22 mouse cellular contexts compared by ENCODE assay signal in the genomic region with DNA sequence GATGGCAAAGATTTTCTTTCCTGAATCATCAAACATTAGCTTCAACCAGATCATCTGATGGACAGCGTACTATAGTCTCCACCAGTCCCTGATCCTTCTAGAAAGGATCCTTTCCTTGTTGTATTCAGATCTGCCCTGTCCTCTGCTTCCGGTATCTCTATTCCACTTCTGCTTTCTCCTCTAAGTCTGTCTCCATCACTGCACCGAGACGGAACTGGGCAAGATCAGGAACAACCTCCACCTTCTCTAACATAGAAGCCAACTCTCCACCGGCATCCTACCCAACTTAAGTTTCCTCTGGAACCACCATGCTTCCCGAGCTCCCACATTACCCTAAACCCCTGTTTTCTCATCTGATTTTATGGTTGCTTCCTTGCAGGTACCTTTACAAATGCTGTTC. TPM values are rescaled to one million over a fixed set of nuclear protein-coding genes. Genes with fewer than 3 reads are reported as not detected.
DNase-seq lines count a peak whose midpoint lies in the region; ATAC-seq and TF ChIP-seq lines count a peak whose summit lies in the region.
"Had no signal": no experiment of that assay in that cellular context is flagged by ENCODE, and none has a peak within 500 bp of the region (broad histone marks: within the 10 kb centered on the region; RNA-seq: fewer than 3 reads in every experiment).

No protein-coding gene starts in this region.

- no peak for TF ChIP-seq RAD21 in MEL (IDR thresholded peaks at IDR 0.05; ENCODE audit: low read depth, low read length)

- intact Hi-C loops in left cerebral cortex, adult 2 months (cut with DNase I), result no loop called here

- peaks cover 2% of the 10 kb centered on the region; the same call in 1 of the 2 replicates for H3K79me2 ChIP-seq in MEL (ENCODE audit: control insufficient read depth, insufficient read depth, low read length, poor library complexity)

- peak overlapping the region; percentile 48 for H3K27ac ChIP-seq in MEL (ENCODE audit: control insufficient read depth, low read depth, low read length)
- no peak overlapping the region for H3K27ac ChIP-seq in left cerebral cortex, adult 2 months
- H3K27ac ChIP-seq: embryonic facial prominence, embryonic 15.5 days; heart, embryonic 13.5 days; hindbrain, embryonic 13.5 days; limb, embryonic 13.5 days; neural tube, embryonic 15.5 days had no signal

- no peak for TF ChIP-seq CTCF in MEL (IDR thresholded peaks at IDR 0.05 in 2 of 3, conservative IDR thresholded peaks at IDR 0.05 in 1 of 3; ENCODE audit: control insufficient read depth in 1 of 3, insufficient read depth in 1 of 3, low read depth in 2 of 3, low read length in 3 of 3, poor library complexity in 1 of 3, severe bottlenecking in 1 of 3)
- TF ChIP-seq CTCF in left cerebral cortex, adult 2 months (IDR thresholded peaks at IDR 0.05), result no peak

- peaks cover 0 to 45% of the 10 kb centered on the region in 2 experiments; a peak in 2 of 4 replicates for H3K36me3 ChIP-seq in MEL (ENCODE audit: control insufficient read depth in 1 of 2, insufficient read depth in 2 of 2, low read length in 2 of 2)
- H3K36me3 ChIP-seq: embryonic facial prominence, embryonic 15.5 days; heart, embryonic 13.5 days; hindbrain, embryonic 13.5 days; limb, embryonic 13.5 days; neural tube, embryonic 15.5 days had no signal

- no peaks in the 10 kb centered on the region for H3K9me3 ChIP-seq in MEL (replicated peaks; ENCODE audit: insufficient read depth, low read length)
- H3K9me3 ChIP-seq: embryonic facial prominence, embryonic 15.5 days; heart, embryonic 13.5 days; hindbrain, embryonic 13.5 days; limb, embryonic 13.5 days; neural tube, embryonic 15.5 days had no signal

- no peak for TF ChIP-seq POLR2A in MEL (IDR thresholded peaks at IDR 0.05; ENCODE audit: control insufficient read depth in 1 of 2, insufficient read depth in 1 of 2, low read depth in 1 of 2, low read length in 2 of 2, poor library complexity in 1 of 2)

- H3K4me1 ChIP-seq in MEL (ENCODE audit: control insufficient read depth in 1 of 2, insufficient read depth in 2 of 2, low read length in 2 of 2), result peaks cover 28 to 33% of the 10 kb centered on the region in 2 experiments
- H3K4me1 ChIP-seq: embryonic facial prominence, embryonic 15.5 days; hindbrain, embryonic 13.5 days; limb, embryonic 13.5 days; neural tube, embryonic 15.5 days had no signal

- H3K27me3 ChIP-seq in MEL (ENCODE audit: control insufficient read depth in 1 of 2, insufficient read depth in 2 of 2, low read length in 2 of 2), result no peaks in the 10 kb centered on the region
- H3K27me3 ChIP-seq: embryonic facial prominence, embryonic 15.5 days; heart, embryonic 13.5 days; hindbrain, embryonic 13.5 days; limb, embryonic 13.5 days; neural tube, embryonic 15.5 days; Patski had no signal

- DNase-seq in layer of hippocampus, adult 11-12 months (ENCODE audit: low spot score), result peak; percentile 8
- DNase-seq in layer of hippocampus, postnatal 14 days (ENCODE audit: low spot score in 2 of 2), result no peak
- peak; percentile 79 for DNase-seq in MEL (ENCODE audit: low read depth, low spot score)
- no peak for DNase-seq in left cerebral cortex, adult 2 months (ENCODE audit: extremely low spot score in 1 of 2, low spot score in 2 of 2)
- DNase-seq in kidney, adult 18-20 months, result no peak
- DNase-seq in adrenal gland, adult 8-10 months, result no peak
- DNase-seq: cerebellum, adult 8-10 months; gastrocnemius, postnatal 10 days; heart, postnatal 14 days; kidney, adult 9 months; kidney, postnatal 25 days; lung, embryonic 14.5 days; thymus, adult 2 months had no signal

- ATAC-seq in granulocyte monocyte progenitor cell, adult 5-6 weeks (replicated peaks; ENCODE audit: poor library complexity, severe bottlenecking), result peak; percentile 95
- ATAC-seq in megakaryocyte progenitor cell, adult 5-6 weeks (replicated peaks; ENCODE audit: poor library complexity), result peak; percentile 84
- ATAC-seq: forebrain, embryonic 14.5 days; Patski had no signal

- peak overlapping the region in 1 of 2 experiments; percentile 39; a peak in 1 of 4 replicates for H3K4me3 ChIP-seq in MEL (ENCODE audit: control insufficient read depth in 1 of 2, insufficient read depth in 1 of 2, low read depth in 2 of 2, low read length in 2 of 2)
- H3K4me3 ChIP-seq in left cerebral cortex, adult 2 months, result no peak overlapping the region
- H3K4me3 ChIP-seq: embryonic facial prominence, embryonic 15.5 days; heart, embryonic 13.5 days; hindbrain, embryonic 13.5 days; limb, embryonic 13.5 days; neural tube, embryonic 15.5 days had no signal

- peak overlapping the region; percentile 30; the same call in 1 of the 2 replicates for H3K9ac ChIP-seq in MEL (ENCODE audit: control insufficient read depth, low read depth, low read length, poor library complexity, severe bottlenecking)
- H3K9ac ChIP-seq: embryonic facial prominence, embryonic 15.5 days; heart, embryonic 13.5 days; hindbrain, embryonic 13.5 days; limb, embryonic 13.5 days; lung, embryonic 14.5 days; neural tube, embryonic 15.5 days had no signal

- TF ChIP-seq EP300 in MEL (IDR thresholded peaks at IDR 0.05; ENCODE audit: low read depth in 1 of 2, low read length in 2 of 2), result peak in 1 of 2 experiments; percentile 71; a peak in 3 of 4 replicates

TF ChIP-seq in MEL, 35 proteins besides CTCF, POLR2A, EP300 and RAD21:
- TF ChIP-seq CHD2 (IDR thresholded peaks at IDR 0.05; ENCODE audit: low read length) (no peak), KAT2A (conservative IDR thresholded peaks at IDR 0.05; ENCODE audit: low read depth, low read length) (no peak), ELF1 (IDR thresholded peaks at IDR 0.05; ENCODE audit: low read depth, low read length) (peak; percentile 79), MYC (IDR thresholded peaks at IDR 0.05; ENCODE audit: low read depth, low read length) (no peak), GATA1 (IDR thresholded peaks at IDR 0.05; ENCODE audit: low read depth, low read length) (no peak)

RNA-seq across cellular contexts. Expression of a gene that starts 7.1 kb away (rescaled TPM):
- 1 to 10 TPM; 2.1 to 3.3 TPM for total RNA-seq in layer of hippocampus, postnatal 14 days (2021)
- total RNA-seq in MEL (2012; rRNA removed), result 6.4 and 8.6 TPM in 2 replicates
- polyA plus RNA-seq in MEL (2012; ENCODE audit: insufficient read depth in 1 of 2, insufficient read length in 2 of 2, low read depth in 1 of 2, low replicate concordance in 2 of 2, missing spikeins in 1 of 2), result 10 to 100 TPM in 1 of 2 experiments, not detected in 1; 14.4 TPM
- total RNA-seq in granulocyte monocyte progenitor cell, adult 5-6 weeks (2014; fragmentation: Nextera tagmentation), result 30.3 and 75.2 TPM in 2 replicates
- 53.3 and 59.7 TPM in 2 replicates for total RNA-seq in granulocyte monocyte progenitor cell, adult 5-6 weeks (2017)
- total RNA-seq in megakaryocyte progenitor cell, adult 5-6 weeks (2015), result 34.4 and 39.1 TPM in 2 replicates
- total RNA-seq in megakaryocyte progenitor cell, adult 5-6 weeks (2017), result 75.3 and 110 TPM in 2 replicates
- 1 to 10 TPM; 1.3 to 2.7 TPM for total RNA-seq in left cerebral cortex, adult 2 months (2021)
- 1 to 10 TPM; 4.4 to 6.4 (median 6.0) TPM for total RNA-seq in adrenal gland, adult 8-10 months (2022)

Comparison
In these comparisons a context has a peak if more than half of its experiments do, and no peak if none do; other contexts are left out.
1. DNase-seq: peak in layer of hippocampus, adult 11-12 months (single experiment) and MEL (single experiment); none in layer of hippocampus, postnatal 14 days (0 of 2), left cerebral cortex, adult 2 months (0 of 2), kidney, adult 18-20 months (single experiment) and adrenal gland, adult 8-10 months (single experiment).